Mouse (Mus musculus): Measurements from ENCODE around the gene Gm49373. TPM values are rescaled to one million over a fixed set of nuclear protein-coding genes. Genes with fewer than 3 reads are reported as not detected.

Gene Gm49373
- polyA plus RNA-seq, 1 experiment = 0.27 TPM

DNA sequence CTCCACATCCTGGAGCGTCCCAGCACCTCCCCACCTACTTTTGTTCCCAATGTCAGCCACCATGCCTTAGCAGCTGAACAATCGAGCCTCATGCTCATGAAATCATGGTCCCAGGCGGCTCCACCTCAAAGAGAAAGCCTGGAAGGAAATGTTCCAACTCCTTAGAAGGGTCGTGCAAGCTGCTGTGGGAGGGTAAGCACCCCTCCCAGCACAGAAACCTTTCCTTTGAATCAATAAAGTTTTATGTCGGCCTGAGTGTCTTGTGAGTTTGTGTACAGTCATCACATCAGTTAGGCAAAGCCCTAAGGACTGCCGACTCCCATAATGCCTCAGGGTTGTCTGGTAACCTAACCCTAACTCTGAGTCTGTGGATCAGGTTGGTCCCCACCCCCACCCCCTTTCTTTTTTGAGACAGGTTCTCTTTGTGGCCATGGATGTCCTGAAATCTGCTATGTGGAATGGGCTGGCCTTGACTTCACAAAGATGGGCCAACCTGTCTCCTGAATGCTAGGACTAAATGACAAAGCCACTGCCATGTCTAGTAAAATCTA lies 44.3 kb downstream of the Gm49373 start:
- DNase-seq (ENCODE audit: low read depth) = no peak

DNA sequence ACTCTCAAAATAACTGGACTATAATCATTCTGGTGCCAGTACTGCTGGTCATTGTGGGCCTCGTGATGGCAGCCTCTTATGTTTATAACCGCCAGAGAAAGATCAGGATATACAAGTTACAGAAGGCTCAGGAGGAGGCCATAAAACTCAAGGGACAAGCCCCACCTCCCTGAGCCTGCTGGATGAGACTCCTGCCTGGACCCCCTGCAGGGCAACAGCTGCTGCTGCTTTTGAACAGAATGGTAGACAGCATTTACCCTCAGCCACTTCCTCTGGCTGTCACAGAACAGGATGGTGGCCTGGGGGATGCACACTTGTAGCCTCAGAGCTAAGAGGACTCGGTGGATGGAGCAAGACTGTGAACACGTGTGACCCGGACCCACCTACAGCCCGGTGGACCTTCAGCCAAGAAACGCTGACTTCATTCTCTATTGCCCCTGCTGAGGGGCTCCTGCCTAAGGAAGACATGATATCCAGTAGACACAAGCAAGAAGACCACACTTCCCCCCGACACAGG lies 45.1 kb downstream of the Gm49373 start:
- DNase-seq (ENCODE audit: low read depth) = no peak

DNA sequence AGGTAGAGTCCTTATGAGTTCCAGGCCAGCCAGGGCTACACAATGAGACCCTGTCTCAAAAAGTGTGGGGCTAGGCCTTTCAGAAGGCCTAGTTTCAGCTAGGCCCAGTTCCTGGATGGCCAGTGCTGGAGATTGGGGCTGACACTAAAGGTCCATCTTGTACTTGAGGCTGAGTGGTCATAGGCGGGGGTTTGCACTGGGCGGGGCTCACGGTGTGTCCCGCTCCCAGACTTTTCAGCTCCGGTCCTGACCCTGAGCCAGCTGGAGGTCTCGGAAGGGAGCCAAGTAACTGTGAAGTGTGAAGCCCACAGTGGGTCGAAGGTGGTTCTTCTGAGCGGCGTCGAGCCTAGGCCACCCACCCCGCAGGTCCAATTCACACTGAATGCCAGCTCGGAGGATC lies 46.0 kb downstream of the Gm49373 start:
- DNase-seq (ENCODE audit: low read depth) = no peak

DNA sequence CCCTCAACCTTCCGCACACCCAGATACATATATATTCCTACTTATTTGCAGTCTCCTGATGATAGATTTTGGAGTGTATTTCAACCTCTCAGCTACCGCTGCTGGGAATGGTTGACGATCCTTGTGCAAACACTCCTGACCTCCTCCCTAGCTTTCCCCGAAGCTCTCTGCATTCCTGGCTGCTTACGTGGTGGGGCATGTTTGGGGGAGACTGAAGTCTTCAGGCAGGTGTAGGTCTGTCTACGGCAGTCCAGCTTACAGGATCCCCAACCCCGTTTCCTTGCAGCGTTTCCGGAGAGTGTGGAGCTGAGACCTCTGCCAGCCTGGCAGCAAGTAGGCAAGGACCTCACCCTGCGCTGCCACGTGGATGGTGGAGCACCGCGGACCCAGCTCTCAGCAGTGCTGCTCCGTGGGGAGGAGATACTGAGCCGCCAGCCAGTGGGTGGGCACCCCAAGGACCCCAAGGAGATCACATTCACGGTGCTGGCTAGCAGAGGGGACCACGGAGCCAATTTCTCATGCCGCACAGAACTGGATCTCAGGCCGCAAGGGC lies 47.6 kb downstream of the Gm49373 start:
- no peak for DNase-seq (ENCODE audit: low read depth)

DNA sequence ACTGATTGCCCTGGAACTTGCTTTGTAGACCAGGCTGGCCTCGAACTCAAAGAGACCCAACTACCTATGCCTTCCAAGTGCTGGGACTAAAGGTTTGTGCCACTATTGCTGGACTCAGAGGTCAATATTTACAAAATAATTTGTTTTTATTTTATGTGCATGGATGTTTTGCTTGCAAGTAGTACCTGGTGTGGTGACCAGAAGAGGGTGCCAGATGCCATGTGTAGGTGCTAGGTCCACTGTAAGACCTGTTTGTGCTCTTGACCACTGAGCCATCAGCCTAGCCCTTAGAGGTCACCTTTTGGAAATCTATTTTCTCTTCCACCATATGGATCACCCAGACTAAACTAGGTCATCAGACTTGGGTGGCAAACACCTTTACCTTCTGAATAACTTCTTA lies 50.2 kb downstream of the Gm49373 start:
- no peak for DNase-seq (ENCODE audit: low read depth)

DNA sequence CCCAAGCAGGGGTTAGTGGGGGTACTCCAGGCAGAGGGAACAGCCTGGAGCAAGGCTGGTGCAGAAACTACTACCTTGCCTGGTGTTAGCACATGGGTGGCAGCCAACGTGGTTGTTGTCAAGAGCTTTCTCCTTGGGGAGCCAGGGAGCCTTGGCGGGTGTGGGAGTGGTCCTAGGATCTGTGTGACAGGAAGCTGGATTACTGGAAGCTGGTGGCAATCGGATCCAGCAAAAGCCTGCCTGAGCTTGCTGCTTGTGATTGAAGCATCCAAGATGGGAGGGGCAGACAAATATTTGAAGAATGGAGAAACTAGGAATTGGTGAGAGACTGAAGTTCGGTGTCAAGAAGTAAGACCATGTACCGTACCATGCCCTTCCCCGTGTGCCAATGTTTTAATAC lies 50.6 kb downstream of the Gm49373 start:
- DNase-seq (ENCODE audit: low read depth) = no peak

DNA sequence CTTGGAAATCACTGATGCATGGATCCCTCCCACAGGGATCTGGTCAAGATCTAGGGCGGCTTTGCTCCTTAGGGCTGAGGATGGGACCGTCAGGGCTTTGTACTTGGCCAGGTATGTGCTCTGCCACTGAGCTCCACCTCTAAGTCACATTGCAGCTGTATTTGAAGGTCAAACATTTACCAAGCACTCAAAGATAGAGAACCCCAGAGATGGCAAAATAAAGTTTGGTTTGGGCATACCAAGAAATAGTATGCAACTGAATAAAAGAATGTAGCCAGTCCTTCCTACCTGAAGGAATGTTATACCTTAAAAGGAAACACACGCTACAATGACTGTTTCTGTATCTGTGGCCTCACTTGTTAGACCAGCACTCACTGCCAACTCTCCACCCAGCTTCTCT lies 51.5 kb downstream of the Gm49373 start:
- no peak for DNase-seq (ENCODE audit: low read depth)

DNA sequence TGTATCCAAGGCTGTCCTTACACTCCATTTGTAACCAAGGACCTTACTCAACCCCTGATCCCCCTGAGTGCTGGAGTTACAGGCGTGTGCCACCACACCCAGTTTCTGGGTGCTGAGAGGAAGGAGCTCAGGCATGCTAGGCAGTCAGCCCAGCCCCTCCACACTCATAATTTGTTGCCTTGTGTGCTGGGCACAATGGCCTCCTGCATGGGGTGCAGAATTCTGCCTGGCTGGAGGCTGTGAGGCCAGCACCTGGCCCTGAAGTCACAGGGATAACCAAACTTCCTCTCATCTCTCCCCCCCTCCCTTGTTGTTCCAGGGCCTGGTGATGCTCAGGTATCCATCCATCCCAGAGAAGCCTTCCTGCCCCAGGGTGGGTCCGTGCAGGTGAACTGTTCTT lies 54.3 kb downstream of the Gm49373 start:
- DNase-seq (ENCODE audit: low read depth) = no peak

DNA sequence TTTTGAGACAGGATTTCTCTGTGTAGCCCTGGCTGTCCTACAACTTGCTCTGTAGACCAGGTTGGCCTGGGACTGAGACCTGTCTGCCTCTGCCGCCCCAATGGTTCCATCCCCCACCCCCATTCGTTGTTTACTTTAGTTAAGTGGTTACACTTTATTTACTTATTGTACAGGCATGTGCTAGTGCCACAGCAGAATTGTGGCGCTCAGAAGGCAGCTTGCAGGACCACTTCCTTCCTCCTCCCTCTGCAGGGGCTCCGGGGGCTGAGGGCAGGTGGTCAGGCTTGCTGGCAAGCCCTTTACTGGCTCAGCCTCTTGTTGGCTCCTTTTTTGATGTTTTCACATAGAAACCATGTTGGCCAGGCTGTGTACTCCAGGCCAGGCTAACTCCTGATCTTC lies 55.7 kb downstream of the Gm49373 start:
- DNase-seq (ENCODE audit: low read depth) = no peak

DNA sequence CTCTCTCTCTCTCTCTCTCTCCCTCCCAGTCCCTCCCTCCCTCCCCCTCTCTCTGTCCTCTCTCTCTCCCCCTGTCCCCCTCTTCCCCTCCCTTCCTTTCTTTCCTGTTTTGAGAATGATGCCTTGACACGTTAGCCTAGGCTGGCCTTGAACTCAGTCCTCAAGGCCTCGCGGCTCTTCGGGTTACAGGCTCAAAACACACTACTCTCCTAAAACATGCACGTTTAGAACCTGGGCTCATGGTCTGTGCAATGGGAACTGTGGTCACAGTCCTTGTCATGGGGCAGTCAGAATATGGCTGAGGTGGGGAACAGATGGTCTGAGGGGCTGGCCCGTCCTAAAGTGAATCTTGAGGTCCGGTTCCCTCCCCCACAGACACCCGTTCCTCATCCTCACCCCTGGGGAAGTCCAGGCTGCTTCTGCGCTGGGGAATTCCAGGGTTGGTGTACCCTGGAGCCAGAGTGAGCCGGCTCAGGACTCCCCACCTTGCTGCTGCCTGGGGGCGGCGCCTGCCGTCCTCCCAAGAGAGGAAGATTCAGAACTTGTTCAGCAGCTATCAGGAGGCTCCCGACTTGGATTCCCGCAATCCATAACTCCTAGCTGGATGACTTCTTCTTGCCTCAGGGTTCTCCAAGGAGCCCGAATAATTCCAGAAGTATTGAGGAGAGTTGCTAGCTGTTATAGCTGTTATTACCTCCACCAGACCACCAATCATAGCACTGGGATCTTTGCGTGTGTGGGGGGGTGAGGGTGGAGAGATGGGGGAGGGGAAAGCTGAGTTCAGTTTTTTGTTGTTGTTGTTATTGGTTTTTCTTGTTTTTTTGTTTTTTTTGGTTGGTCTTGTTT lies 56.3 kb downstream of the Gm49373 start:
- DNase-seq (ENCODE audit: low read depth) = no peak

DNA sequence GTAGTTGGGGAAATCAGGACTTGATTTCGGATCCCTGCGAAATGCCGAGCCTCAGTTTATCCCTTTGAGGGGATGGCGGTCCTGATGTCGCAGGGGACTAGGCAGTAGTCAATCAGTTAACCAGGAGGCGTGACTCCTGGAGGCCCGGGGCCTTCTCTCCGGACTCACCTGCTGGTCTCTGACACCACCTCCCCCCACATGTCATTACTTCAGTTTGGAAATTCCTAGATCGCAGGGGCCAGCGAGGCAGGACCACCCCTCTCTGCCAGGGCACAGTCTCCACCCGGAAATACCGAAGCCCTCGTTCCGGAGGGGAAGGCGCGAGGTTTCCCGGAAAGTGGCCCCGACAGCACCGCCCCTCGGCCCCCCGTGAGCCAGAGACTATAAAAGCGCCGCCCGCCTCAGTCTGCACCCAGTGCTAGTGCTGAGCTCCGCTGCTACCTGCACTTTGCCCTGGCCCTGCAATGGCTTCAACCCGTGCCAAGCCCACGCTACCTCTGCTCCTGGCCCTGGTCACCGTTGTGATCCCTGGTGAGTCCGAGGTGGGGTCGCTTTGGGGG lies 57.2 kb downstream of the Gm49373 start, which contains the start of gene Icam1:
Gene Icam1 (plus strand): TSS at position 415 of the 560 bp plus-strand sequence.
- DNase-seq (ENCODE audit: low read depth) = no peak

DNA sequence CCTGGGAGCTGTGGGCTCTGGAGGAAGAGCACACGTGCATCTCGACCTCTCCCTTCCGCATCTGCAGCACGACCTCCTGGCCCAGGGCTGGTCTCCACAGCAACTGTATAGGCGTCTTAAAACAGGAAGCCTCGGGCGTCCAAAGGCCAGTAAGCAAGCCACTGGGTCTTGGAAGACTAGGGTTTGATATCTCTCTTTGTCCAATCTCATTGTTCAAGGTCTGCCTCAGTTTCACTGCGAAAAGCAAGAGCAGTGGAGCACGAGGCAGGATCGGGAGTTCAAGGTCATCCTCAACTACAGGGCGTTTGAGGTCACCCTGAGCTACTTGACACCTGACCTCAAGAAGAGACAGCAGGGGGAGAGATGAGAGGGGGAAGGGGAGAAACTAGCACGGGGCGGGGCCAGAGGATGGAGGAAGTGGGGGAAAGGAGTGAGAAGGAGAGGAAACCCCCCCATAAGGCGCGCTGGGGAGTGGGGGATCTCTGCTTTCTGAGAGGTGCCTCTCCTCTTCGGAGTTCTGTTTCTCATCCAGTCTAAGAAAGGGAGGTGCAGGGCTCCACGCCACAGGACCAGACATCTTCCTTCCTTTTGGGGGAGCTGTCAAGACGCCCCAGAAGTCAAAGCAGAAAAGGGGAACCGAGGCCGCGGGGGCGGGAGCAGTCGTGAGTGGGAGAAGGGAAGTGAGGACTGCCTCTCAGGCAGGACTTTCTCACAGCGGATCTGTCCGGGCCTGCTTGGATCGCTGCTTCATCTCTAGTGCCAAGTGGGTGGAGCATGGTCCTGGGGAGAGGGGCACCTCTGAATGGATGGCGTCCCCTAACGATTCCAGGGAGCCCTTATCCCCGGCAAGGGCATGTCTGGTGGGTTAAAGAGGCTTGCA lies 58.0 kb downstream of the Gm49373 start:
- DNase-seq (ENCODE audit: low read depth) = no peak

Other genes starting within 250 kb of the Gm49373 start
- 64.6 and 88.0 TPM in 2 replicates for gene A230050P20Rik, start 204.5 kb downstream of the Gm49373 start, polyA plus RNA-seq (2012; rRNA removed)
- gene Angptl6, start 193.4 kb downstream of the Gm49373 start, polyA plus RNA-seq (2012; rRNA removed) = 4.7 and 5.4 TPM in 2 replicates
- gene Ppan, start 184.9 kb downstream of the Gm49373 start, polyA plus RNA-seq (2012; rRNA removed) = 38.7 TPM in 2 replicates
- 128 and 129 TPM in 2 replicates for gene Eif3g, start 174.5 kb downstream of the Gm49373 start, polyA plus RNA-seq (2012; rRNA removed)
- 16.1 TPM in 2 replicates for gene Dnmt1, start 113.2 kb downstream of the Gm49373 start, polyA plus RNA-seq (2012; rRNA removed)
- gene S1pr2, start 96.3 kb downstream of the Gm49373 start, polyA plus RNA-seq (2012; rRNA removed) = 5.9 and 6.5 TPM in 2 replicates
- gene Mrpl4, start 70.4 kb downstream of the Gm49373 start, polyA plus RNA-seq (2012; rRNA removed) = 76.1 and 83.2 TPM in 2 replicates
- 19.9 and 20.8 TPM in 2 replicates for gene Icam1, start 57.1 kb downstream of the Gm49373 start, polyA plus RNA-seq (2012; rRNA removed)
- 0.11 and 0.37 TPM in 2 replicates for gene Icam4, start 43.7 kb downstream of the Gm49373 start, polyA plus RNA-seq (2012; rRNA removed)
- gene Icam5, start 41.0 kb downstream of the Gm49373 start, polyA plus RNA-seq (2012; rRNA removed) = 0.22 and 0.30 TPM in 2 replicates
- gene Zglp1, start 6.0 kb downstream of the Gm49373 start, polyA plus RNA-seq (2012; rRNA removed) = not detected in 2 replicates
- gene Fdx1l, start 518 bp upstream of the Gm49373 start, polyA plus RNA-seq (2012; rRNA removed) = 46.8 and 63.4 TPM in 2 replicates
- gene Gm38431, start 18.9 kb upstream of the Gm49373 start, polyA plus RNA-seq (2012; rRNA removed) = 0.90 and 4.4 TPM in 2 replicates
- gene Raver1, start 18.9 kb upstream of the Gm49373 start, polyA plus RNA-seq (2012; rRNA removed) = 39.2 and 46.2 TPM in 2 replicates
- gene Tyk2, start 58.1 kb upstream of the Gm49373 start, polyA plus RNA-seq (2012; rRNA removed) = 23.5 and 28.4 TPM in 2 replicates
- gene Cdc37, start 76.9 kb upstream of the Gm49373 start, polyA plus RNA-seq (2012; rRNA removed) = 49.6 and 72.2 TPM in 2 replicates
- gene Pde4a, start 92.6 kb upstream of the Gm49373 start, polyA plus RNA-seq (2012; rRNA removed) = 16.6 and 24.5 TPM in 2 replicates
- 67.8 and 68.5 TPM in 2 replicates for gene Keap1, start 166.3 kb upstream of the Gm49373 start, polyA plus RNA-seq (2012; rRNA removed)
- 0.37 and 0.53 TPM in 2 replicates for gene S1pr5, start 175.3 kb upstream of the Gm49373 start, polyA plus RNA-seq (2012; rRNA removed)
- gene Atg4d, start 192.2 kb upstream of the Gm49373 start, polyA plus RNA-seq (2012; rRNA removed) = 25.7 and 27.3 TPM in 2 replicates
- 19.8 and 20.5 TPM in 2 replicates for gene Kri1, start 214.9 kb upstream of the Gm49373 start, polyA plus RNA-seq (2012; rRNA removed)
- 21.0 and 25.1 TPM in 2 replicates for gene Cdkn2d, start 218.3 kb upstream of the Gm49373 start, polyA plus RNA-seq (2012; rRNA removed)
- 92.6 and 101 TPM in 2 replicates for gene Ap1m2, start 239.2 kb upstream of the Gm49373 start, polyA plus RNA-seq (2012; rRNA removed)
- 51.7 and 61.5 TPM in 2 replicates for gene Slc44a2, start 247.6 kb upstream of the Gm49373 start, polyA plus RNA-seq (2012; rRNA removed)